Mouse (Mus musculus) heart, adult 8-10 months (tissue): ENCODE measurements around the gene Bank1. TPM values are rescaled to one million over a fixed set of nuclear protein-coding genes. Genes with fewer than 3 reads are reported as not detected.

Experiments used
- DNase-seq: peaks from one replicate; pipeline ENCODE4 v3.0.0; 2022; ENCODE audit warnings: low spot score
- total RNA-seq, 4 experiments: library from RNA; stranded (reverse); gene quantifications; 2 replicates each; pipeline ENCODE4 v1.2.4; 2022

The Bank1 gene
- total RNA-seq, 4 experiments from 2014 or later, result 0.76 to 1.5 (median 1.1) TPM

DNA sequence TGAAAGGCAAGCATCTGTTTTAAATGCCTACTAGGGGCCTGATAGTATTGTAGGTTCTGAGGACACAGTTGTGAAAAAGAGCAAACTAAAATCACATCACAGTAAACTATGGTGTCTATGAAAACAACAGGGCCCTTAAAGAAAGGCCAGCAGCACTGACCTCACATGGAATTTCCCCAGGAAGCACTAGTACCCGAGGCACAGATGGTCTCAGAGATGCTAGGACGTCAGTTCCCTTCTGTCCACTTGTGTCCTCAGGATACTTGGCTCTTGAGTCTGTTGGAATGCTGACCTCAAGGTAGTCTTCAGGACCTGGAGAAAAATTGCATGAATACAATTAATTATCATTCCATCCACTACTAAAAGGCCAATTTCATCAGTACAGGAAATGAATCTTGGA is 71.2 kb downstream of the Bank1 start:
- no peak for DNase-seq

DNA sequence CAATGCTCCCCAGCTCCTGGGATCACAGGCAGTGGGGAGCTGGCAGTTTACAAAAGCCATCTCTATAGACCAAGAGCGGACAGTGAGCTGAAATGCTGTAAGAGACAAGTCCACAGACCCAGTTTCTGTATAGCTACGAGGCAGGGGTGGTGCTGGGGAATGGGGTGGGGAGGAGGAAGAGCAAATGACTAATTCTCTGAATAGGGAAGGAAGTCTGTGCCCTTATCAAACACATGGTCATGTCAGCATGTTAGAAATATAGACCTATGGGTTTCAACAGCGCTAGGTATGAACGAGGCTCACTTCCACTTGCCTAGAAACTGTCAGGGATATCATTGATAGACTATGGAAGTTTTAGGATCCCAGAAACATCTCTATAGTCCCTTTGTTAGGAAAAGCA is 73.0 kb downstream of the Bank1 start:
- DNase-seq, result no peak

DNA sequence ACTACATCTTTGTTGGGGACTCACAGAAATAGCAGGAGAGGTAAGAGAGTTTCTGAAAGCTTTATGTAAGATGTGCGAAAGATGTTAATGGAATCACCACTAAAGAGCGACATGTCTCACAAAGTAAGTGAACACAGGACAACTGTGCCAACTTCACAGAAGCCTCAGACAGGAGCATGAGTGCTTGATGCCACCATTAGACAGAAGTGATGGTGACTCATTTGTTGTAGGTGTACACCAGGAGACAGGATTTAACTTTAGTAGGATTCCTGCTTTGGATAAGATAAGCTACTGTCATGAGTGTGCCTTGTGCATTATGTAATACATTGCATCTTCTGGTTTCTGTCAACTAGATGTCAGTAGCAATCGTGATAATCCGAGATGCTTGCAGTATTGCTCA is 74.3 kb downstream of the Bank1 start:
- DNase-seq, result no peak

DNA sequence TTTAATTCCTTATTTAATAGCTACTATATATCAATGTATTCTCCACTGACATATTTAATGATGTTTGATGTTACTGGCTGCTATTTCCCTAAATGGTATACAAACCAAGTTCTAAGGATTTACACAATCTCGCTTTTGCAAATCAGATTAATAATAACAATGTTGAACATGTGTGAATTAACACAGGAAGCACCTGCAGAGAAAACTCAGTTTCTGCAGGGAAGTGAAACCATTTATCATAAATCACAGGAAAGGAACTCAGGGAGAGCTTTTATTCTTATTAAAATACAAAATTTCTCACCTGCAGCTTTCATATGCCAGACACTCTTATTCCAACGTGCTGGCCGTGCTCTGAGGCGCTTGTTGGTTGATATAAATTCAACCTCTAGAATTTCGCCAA is 78.5 kb downstream of the Bank1 start:
- DNase-seq, result peak; percentile 11

DNA sequence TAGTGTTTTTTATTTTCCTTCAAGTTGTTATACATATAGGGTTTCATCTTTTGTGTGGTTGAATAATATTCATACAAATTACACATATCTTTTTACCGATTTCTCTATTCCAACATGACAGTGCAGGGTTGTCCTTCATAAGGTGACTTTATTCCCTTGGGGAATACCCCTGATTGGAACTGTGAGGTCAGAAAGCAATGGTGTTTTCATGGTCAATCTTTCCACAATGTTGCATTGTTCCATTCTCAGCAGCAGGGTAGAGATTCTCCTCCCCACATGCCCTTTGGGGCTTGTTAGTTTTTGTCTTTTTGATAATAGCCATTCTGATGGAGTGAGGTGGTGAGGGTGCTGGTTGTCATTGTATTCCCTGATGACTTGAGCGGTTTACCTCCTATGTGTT is 80.9 kb downstream of the Bank1 start:
- no peak for DNase-seq

DNA sequence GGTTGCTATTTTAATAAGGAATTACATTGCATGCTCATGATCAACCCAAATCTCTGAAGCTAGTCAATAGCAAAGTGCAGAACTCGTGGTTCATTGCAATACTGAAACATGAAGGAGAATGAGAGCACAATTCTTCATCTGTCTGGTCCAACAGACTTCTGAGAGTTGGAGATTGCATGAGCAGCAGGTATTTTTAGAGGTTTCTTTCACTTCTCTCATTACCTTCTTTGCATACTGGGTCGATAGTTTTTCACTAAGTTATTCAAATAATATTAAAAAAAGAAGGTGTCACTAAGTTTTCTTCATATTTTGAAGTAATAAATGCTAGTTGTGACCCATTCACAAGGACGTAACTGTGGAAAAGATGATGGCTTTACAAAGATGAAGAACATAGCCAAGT is 87.1 kb downstream of the Bank1 start:
- no peak for DNase-seq

DNA sequence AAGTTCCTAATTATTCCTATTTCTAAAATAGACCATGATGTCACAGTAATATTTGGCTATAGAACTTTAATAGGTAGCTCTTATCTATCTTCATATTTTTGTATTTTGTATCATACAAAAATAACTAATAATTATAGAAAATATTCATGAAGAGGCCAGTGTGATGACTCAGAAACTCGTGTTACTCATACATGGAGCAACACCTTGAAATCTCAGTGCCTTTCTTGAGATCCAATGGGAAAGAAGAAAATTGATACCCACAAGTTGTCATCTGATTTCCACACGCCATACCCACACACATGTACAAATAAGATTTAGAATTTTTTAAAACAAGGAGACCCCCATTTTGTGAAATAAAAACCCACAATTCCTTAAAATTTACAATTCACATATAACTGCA is 92.4 kb downstream of the Bank1 start:
- no peak for DNase-seq

DNA sequence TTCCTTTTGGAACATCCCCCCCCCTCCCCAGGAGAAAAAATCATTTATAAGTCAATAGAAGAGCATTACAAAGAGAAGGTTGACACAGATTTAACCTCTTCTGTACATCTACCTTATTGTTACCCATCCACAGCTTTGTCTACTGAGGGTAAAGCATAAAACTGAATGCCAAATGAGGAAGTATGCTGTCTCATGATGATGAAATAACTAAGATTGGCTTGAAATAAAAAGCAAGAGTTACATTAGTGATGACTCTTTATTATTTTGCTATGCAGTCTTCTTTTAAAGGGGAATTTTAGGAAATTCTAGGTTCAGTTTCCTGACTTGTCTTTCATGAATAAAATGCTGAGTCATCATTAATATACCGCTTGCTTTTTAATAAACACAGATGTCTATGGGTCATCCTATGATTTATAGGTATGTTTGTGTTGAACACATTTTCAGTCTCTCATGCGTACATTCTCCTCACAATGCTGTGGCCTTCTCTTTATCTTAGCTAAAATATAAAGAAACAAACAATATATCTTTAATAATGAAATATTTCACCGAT is 95.2 kb downstream of the Bank1 start:
- DNase-seq, result no peak

DNA sequence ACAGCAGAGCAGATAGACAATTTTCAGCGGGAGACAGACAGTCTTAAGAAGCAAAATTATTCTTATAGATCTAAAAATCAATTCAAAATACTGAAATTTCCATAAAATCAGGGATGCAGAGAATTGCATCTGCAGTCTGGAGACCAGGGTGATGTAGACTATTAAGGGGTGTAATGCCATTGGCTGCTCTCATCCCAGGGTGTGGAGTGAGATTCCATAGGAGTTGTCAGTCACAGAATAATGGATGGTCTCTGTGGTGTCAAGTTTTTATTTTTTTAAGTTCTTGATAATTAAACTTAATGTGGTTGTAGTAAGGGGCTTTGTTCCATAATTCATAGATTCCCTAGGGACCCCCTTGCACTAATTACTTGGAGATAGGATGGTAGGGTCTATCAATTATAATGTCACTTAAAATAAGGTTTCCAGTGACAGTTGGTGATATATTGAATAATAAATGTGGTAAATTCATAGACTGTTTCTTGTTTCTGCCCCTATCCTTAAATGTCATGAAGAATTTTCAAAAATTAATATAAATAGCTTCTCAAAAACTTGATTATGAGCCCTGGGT is 136.1 kb downstream of the Bank1 start:
- no peak for DNase-seq

DNA sequence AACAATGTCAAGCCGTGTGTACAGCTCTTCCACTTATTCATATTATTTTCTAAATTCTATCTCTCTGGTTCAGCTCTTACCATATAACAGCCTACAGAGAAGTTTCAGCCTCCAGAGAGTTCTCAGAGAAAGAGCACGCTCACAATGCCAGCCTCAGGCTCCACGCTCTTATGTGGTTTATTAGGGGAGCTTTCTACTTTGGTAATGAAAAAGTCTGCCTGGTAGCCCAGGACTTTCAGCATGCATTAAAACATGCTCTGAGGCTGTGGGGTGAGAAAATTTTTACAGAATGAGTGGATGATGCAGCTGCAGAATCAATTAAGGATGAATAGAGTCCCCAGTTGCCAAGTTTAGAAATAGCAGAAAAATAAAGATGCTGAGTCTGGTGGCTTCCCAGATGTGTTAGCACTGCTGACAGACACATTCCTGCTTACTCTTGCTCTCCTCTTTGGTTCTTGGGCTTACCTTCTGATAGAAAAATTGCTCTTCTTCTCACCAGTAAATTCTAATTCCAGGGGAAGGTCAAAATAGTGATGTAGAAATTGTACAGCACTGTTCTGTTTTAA is 139.2 kb downstream of the Bank1 start:
- no peak for DNase-seq

DNA sequence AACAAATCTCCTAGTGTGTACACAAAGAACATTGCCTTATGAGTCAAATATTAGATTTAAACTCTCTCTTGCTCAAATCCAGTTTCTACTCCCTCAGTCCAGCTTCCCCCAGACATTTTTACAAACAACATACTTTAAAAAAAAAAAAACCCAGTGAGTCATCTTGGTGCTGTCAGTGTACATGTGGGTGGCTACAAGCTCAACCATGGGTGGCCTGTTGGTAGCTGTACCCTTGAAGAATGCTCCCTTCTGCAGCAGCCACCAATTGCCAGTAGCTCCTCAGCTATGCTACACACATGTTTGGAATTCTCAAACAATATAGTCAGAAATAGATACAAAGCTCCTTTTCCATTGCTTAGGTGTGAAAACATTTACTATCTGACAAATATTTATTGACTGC is 154.2 kb downstream of the Bank1 start:
- DNase-seq, result no peak

DNA sequence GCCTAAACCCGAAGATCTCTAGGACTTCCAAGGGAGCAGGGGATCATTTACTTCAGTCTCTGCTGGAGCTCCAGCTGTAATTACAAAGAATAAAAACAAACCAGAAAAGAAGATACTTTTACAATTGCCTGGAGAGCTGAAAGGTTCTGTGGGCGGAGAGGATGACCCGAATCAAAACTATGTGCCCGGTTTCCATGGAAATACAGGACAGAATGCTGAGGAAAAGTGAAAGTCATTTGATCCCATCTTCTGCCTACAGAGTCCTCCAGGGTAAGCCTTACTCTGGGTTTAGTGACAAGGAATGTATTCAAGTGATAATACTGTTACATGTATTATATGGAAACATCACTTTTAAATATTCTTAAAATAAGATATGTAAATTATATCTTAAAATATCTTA is 157.8 kb downstream of the Bank1 start:
- no peak for DNase-seq

DNA sequence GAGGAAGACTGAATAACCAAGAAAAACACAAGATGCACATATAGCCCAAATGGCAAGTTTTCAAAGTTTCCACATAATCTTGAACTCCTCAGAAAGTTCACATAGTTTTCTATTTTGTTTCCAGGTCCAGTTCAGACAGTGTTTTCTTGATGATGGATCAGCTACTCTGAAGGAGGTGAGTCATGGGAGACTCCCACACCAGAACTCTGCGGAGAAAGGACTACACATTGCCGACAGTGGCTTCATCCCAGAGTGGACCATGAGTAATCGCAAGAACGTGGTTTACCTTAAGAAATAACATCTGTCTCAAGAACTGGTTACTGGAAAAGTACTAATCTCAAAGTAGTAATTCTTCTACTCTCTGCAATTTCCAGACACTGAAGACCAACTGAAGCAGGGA is 159.2 kb downstream of the Bank1 start:
- DNase-seq, result no peak

DNA sequence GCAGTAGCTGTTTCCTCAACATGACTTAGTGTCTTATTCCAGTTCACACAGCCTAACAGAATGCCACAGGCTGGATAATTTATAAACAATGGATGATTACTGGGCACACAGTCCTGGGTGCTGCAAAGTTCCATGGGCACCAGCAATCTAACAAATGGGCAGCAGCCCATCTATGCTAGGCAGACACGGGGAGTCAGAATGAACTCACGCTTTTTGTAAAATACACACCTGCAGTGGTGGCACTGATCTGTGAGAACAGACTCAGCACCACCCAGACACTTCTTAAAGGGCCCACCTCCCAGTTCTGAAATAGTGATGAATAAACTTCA is 159.9 kb downstream of the Bank1 start:
- DNase-seq, result no peak

DNA sequence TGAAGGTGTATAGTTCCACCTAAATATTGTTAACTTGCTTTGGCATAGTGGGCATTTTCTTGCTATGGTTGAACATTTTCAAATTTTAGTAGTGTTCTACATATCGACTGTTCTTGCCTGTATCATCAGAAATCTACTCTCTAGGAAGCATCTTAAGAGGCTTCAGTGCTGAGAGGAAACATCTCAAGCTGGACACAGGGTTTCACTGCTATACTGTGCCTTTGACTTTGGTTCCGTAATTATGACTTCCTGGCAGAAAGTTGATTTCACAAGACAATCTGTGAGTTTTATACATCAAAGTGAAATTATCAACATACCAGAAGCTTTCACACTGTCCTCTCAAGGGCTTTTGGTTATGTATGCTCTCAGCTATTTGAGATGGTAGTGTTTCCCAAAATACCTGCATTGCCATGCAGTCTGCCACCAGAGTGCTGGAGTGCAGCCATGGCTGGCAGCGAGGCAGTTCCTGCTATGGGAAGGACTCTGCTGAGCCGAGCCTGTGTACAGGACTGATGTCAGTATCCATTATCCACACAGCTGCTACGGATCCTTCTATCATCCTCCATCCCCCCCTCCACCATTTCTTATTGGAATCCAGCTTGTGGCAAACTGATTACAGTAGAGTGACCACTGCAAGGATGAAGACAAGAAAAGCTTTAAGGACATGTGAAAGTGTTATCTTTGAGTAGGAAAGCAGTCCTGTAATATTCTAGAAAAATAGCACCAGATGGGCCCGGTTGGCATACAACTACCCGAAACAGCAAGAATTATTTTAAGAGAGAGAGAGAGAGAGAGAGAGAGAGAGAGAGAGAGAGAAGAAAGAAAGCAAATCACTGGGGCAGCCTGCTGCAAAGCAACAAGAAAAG is 160.5 kb downstream of the Bank1 start:
- DNase-seq, result peak; percentile 44

DNA sequence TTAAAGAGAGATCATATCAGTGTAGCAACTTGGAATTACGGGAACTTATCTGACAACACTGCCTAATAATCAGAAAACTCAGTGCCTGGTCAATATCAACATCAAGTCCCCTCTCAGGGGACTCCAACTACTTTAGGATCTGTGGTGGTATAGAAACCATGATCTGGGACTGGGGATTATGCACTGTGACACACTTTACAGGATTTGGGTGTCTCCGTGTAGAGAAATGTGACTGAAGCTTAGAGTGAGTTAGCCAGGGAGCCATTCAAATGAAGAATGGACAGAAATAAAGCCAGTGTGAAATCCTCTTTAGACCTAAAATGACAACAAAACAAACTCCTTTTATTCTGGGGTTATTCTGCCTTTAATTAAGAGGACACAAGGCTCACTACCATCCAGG is 167.8 kb downstream of the Bank1 start:
- DNase-seq, result no peak

DNA sequence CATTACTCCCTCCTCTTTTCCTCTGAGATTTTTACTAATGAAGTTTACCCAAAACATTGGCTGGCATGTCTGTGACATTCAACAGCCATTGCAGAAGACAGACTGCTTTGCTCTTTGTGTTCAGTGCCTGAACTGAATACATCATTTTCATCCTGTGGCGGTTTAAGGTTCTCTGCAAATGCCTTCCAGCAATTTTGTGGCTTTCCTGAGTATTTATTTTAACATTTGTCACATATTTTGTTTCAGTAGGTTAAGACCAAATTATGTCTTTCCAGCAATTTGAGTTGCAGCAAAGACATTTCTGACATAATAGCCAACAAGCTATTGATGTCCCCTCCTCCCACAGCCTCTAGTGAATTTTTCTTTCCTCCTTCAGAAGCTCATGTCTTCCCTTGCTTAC is 170.3 kb downstream of the Bank1 start:
- DNase-seq, result no peak

DNA sequence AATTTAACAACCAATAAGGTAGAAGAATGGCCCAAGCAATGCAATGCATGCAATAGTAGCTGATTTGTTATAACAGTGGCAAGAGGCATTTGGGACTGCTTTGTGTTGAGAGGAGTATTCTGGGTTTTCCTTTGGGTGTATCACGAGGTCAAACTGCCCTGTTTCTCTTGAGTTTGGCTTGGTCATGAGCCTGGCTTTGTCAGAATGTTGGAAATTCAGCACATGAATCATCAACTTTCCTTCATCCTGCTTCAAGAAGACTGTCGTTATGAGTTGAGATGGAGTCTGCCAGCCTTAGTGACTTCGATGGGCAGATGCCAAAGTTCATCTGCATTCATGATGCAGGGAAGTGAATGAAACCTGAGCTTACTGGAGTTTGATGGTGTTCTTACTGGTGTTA is 175.0 kb downstream of the Bank1 start:
- DNase-seq, result no peak

DNA sequence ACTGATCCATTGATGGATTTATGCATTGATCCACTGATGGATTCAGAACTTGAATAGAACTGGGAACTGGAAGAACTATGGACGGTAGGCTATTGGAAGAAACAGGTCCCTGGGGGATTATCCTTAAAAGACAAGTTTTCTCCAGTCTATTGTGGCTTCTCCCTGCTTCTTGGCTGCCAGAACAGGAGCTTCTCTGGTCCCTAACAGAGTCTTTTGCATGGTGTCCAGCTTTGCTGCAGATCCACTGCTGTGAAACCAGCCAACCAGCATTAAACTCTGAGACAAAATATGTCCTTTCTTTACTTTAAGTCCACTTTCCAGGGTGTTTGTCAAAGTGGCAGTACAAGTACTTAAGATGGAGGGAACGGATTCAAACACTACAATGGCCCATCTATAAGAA is 178.7 kb downstream of the Bank1 start:
- no peak for DNase-seq

DNA sequence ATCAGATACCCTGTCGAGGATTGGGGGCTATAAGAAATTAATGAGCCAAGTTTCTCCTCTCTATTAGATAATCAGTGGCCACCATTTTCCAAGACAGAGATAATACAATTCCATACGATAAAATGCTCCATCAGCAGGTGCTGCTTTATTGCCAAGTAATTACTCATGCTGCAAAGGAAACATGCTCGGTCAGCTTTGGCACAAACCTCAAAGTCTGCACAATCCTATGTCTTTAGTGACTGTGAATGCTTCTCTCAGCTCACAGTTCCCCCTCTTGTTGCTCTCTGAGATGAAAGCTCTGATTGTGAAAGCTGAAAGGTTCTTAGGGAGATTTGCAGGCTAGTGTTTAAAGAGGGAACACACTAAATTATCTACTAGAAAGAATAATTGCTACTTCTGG is 193.9 kb downstream of the Bank1 start:
- no peak for DNase-seq

DNA sequence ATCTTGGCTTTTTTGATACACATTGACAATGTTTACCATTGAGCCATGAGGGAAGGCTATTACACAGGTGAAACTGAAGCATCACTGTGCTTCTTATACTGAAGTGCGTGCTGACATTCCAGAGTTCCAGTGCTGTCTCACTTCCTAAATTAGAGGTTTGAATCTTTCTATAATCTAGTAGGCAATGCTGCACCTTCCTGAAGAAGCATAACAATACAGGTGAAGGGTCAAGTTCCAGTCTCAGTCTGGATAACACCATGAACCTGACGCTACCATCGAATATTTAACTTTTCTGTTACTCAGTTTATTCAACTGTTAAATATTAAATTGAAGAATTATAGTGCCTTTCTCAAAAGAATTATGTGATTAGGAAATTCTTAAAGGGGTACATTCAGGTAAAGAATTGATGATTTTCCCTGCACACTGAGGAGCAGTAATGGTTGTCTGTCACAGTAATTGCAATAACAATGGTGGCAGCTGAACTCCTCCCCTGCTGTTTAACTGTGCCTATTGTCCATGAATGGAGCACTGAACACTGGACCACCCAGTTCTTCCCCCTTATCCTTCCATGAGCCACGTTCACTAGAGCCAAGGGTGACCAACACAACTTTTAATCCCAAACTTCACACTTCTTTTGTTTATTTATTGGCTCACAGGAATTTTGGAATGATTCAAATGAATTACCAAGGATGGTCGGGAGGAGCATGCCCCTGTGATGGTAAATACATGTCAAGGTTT is 210.2 kb downstream of the Bank1 start:
- DNase-seq, result no peak

DNA sequence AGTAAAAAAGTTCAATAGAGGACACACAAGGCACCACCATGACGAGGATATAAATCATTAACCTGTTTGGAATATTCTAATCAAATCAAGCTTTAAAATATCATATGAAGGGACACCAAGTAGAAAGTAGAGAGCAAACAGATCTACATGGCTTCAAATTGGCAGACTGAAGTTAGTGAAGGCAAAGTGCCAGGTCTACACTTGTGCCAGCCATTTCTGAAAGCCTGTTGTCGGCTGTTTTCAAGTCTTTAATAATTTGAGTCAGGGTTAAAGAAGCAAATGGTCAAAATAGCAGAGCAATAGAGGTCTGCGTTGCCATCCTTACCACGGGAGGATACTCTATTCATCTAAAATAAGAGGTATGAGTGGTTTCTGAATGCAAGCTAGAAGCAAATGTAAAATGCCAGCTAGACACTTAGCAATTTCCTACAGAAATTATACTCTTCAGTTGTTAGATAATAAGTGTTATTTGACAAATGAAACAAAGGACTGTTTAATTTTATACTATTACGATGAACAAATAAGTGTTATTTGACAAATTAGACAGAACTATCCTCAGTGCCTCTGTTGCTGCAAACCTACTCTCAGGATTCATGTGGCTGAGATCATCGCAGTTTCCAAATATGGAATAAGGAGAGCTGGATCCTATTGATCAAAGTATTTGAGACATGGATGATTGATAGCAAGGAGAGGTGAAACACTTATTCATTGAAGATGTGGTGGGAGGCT is 216.3 kb downstream of the Bank1 start:
- DNase-seq, result no peak
